In the genomic region with DNA sequence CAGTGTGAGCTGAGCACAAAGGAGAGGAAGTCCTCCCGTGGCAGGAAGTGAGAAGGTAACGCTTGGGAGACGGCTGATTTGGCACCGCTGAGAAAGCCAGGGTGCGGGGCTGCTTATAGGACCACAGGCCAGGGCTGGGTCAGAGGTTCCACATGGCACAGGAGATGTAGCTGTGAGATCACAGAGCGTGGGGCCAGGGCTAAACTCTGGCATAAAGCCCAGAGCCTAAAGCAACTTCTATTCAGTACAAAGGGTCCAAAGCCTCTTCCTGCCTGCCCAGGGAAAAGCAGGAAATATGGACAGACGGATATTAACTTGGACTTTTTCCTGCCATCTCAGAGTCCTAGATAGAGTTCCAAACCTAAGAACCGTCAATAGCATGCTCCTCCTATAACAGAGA, we compare ENCODE assay signal across 18 mouse cellular contexts.
DNase-seq lines count a peak whose midpoint lies in the region; ATAC-seq and TF ChIP-seq lines count a peak whose summit lies in the region.
"Had no signal": no experiment of that assay in that cellular context is flagged by ENCODE, and none has a peak within 500 bp of the region (broad histone marks: within the 10 kb centered on the region; RNA-seq: fewer than 3 reads in every experiment).

No protein-coding gene starts in this region.

- no peaks in the 10 kb centered on the region for H3K27me3 ChIP-seq in heart, embryonic 16.5 days (ENCODE audit: control insufficient read depth, insufficient read depth, low read length)
- no peaks in the 10 kb centered on the region for H3K27me3 ChIP-seq in midbrain, embryonic 15.5 days (replicated peaks)
- no peaks in the 10 kb centered on the region for H3K27me3 ChIP-seq in midbrain, embryonic 11.5 days (ENCODE audit: control insufficient read depth, insufficient read depth, low read length)
- no peaks in the 10 kb centered on the region for H3K27me3 ChIP-seq in lung, postnatal 0 days (replicated peaks; ENCODE audit: insufficient read depth, low read length)
- no peaks in the 10 kb centered on the region for H3K27me3 ChIP-seq in stomach, embryonic 16.5 days (ENCODE audit: control insufficient read depth, insufficient read depth, low read length)
- H3K27me3 ChIP-seq: forebrain, embryonic 15.5 days had no signal

- H3K4me1 ChIP-seq in heart, embryonic 16.5 days (ENCODE audit: control insufficient read depth, insufficient read depth, low read length): peaks cover 60% of the 10 kb centered on the region
- peaks cover 10% of the 10 kb centered on the region; the same call in 1 of the 2 replicates for H3K4me1 ChIP-seq in midbrain, embryonic 15.5 days
- no peaks in the 10 kb centered on the region for H3K4me1 ChIP-seq in midbrain, embryonic 11.5 days (ENCODE audit: control insufficient read depth, insufficient read depth, low read length)
- H3K4me1 ChIP-seq in lung, postnatal 0 days (ENCODE audit: insufficient read depth, low read depth, low read length): peaks cover 19% of the 10 kb centered on the region; the same call in 1 of the 2 replicates
- H3K4me1 ChIP-seq in stomach, embryonic 16.5 days (ENCODE audit: control insufficient read depth, insufficient read depth, low read length): peaks cover 19% of the 10 kb centered on the region

- H3K27ac ChIP-seq in heart, embryonic 16.5 days (ENCODE audit: low read length): peak overlapping the region; percentile 78
- H3K27ac ChIP-seq in midbrain, embryonic 15.5 days: peak overlapping the region; percentile 8; the same call in 1 of the 2 replicates
- H3K27ac ChIP-seq in midbrain, embryonic 11.5 days (ENCODE audit: low read depth, low read length): no peak overlapping the region
- H3K27ac ChIP-seq in lung, postnatal 0 days (ENCODE audit: low read length): peak overlapping the region; percentile 87
- H3K27ac ChIP-seq in stomach, embryonic 16.5 days (ENCODE audit: low read length): peak overlapping the region; percentile 59
- H3K27ac ChIP-seq: forebrain, embryonic 15.5 days had no signal

- TF ChIP-seq CTCF in lung, postnatal 0 days (IDR thresholded peaks at IDR 0.05): no peak

- peak overlapping the region; percentile 10; the same call in 1 of the 2 replicates for H3K4me2 ChIP-seq in heart, embryonic 16.5 days (ENCODE audit: low read depth, low read length)
- H3K4me2 ChIP-seq in midbrain, embryonic 15.5 days: no peak overlapping the region
- no peak overlapping the region for H3K4me2 ChIP-seq in midbrain, embryonic 11.5 days
- H3K4me2 ChIP-seq in lung, postnatal 0 days (replicated peaks; ENCODE audit: low read depth, low read length): no peak overlapping the region
- no peak overlapping the region for H3K4me2 ChIP-seq in stomach, embryonic 16.5 days (ENCODE audit: low read depth, low read length)
- H3K4me2 ChIP-seq: forebrain, embryonic 15.5 days; liver, embryonic 11.5 days had no signal

- no peak overlapping the region for H3K4me3 ChIP-seq in heart, embryonic 16.5 days (ENCODE audit: low read length)
- H3K4me3 ChIP-seq in midbrain, embryonic 15.5 days: no peak overlapping the region
- no peak overlapping the region for H3K4me3 ChIP-seq in midbrain, embryonic 11.5 days (ENCODE audit: low read depth, low read length)
- no peak overlapping the region for H3K4me3 ChIP-seq in lung, postnatal 0 days (ENCODE audit: low read depth, low read length)
- H3K4me3 ChIP-seq in stomach, embryonic 16.5 days (replicated peaks; ENCODE audit: low read length): no peak overlapping the region
- H3K4me3 ChIP-seq: forebrain, embryonic 15.5 days had no signal

- intact Hi-C loops in heart, postnatal 10 days (cut with DNase I): no loop called here

- H3K9me3 ChIP-seq in heart, embryonic 16.5 days (replicated peaks; ENCODE audit: control insufficient read depth, low read length): no peaks in the 10 kb centered on the region
- H3K9me3 ChIP-seq in midbrain, embryonic 15.5 days: no peaks in the 10 kb centered on the region
- no peaks in the 10 kb centered on the region for H3K9me3 ChIP-seq in midbrain, embryonic 11.5 days (ENCODE audit: control insufficient read depth, low read length)
- H3K9me3 ChIP-seq in lung, postnatal 0 days (ENCODE audit: low read length): no peaks in the 10 kb centered on the region
- no peaks in the 10 kb centered on the region for H3K9me3 ChIP-seq in stomach, embryonic 16.5 days (replicated peaks; ENCODE audit: control insufficient read depth, low read length)
- H3K9me3 ChIP-seq: forebrain, embryonic 15.5 days had no signal

- no peak for ATAC-seq in heart, embryonic 16.5 days (replicated peaks; ENCODE audit: extremely low read depth, insufficient read depth, low FRiP score)
- no peak for ATAC-seq in midbrain, embryonic 15.5 days (replicated peaks)
- no peak for ATAC-seq in midbrain, embryonic 11.5 days (ENCODE audit: low FRiP score)
- ATAC-seq in lung, postnatal 0 days: peak; percentile 77
- ATAC-seq in stomach, embryonic 16.5 days (ENCODE audit: insufficient read depth, low FRiP score): no peak
- ATAC-seq: forebrain, embryonic 15.5 days; inflammation-experienced regulatory T-cells, adult 6 months had no signal

- no peak for DNase-seq in heart, postnatal 10 days
- DNase-seq in midbrain, embryonic 11.5 days (ENCODE audit: low spot score, missing footprints): no peak
- peak; percentile 66 for DNase-seq in lung, postnatal 0 days (ENCODE audit: low spot score)
- no peak for DNase-seq in urinary bladder, postnatal 10 days (ENCODE audit: low spot score)
- no peak for DNase-seq in spleen, adult 12 weeks (ENCODE audit: low spot score)
- DNase-seq: adrenal gland, postnatal 10 days; cerebellum, adult 8-10 months; embryo, embryonic 11 days; kidney, postnatal 36 days; midbrain, embryonic 14.5 days; right cerebral cortex, postnatal 4 days; thymus, postnatal 25 days had no signal

- no peak overlapping the region for H3K9ac ChIP-seq in heart, embryonic 16.5 days (ENCODE audit: low read length)
- no peak overlapping the region for H3K9ac ChIP-seq in midbrain, embryonic 15.5 days
- H3K9ac ChIP-seq in midbrain, embryonic 11.5 days (ENCODE audit: low read length): no peak overlapping the region
- H3K9ac ChIP-seq in lung, postnatal 0 days (replicated peaks; ENCODE audit: low read depth): no peak overlapping the region
- H3K9ac ChIP-seq in stomach, embryonic 16.5 days (ENCODE audit: low read length): no peak overlapping the region
- H3K9ac ChIP-seq: forebrain, embryonic 15.5 days had no signal

- no peak for TF ChIP-seq EP300 in lung, postnatal 0 days (IDR thresholded peaks at IDR 0.05)

- no peaks in the 10 kb centered on the region for H3K36me3 ChIP-seq in heart, embryonic 16.5 days (ENCODE audit: control insufficient read depth, insufficient read depth)
- H3K36me3 ChIP-seq in midbrain, embryonic 15.5 days (replicated peaks): no peaks in the 10 kb centered on the region
- no peaks in the 10 kb centered on the region for H3K36me3 ChIP-seq in midbrain, embryonic 11.5 days (ENCODE audit: control insufficient read depth, insufficient read depth, low read length)
- H3K36me3 ChIP-seq in lung, postnatal 0 days (ENCODE audit: insufficient read depth, low read length): no peaks in the 10 kb centered on the region
- no peaks in the 10 kb centered on the region for H3K36me3 ChIP-seq in stomach, embryonic 16.5 days (ENCODE audit: control insufficient read depth, insufficient read depth, low read length)
- H3K36me3 ChIP-seq: forebrain, embryonic 15.5 days had no signal

- WGBS in heart, embryonic 16.5 days: 28% methylated on average over 8 of the region's 8 CpGs
- WGBS in midbrain, embryonic 15.5 days: 77% methylated on average over 8 of the region's 8 CpGs
- 85% methylated on average over 8 of the region's 8 CpGs for WGBS in midbrain, embryonic 11.5 days
- WGBS in lung, postnatal 0 days: 48% methylated on average over 8 of the region's 8 CpGs
- WGBS in stomach, embryonic 16.5 days: 57% methylated on average over 8 of the region's 8 CpGs
